Comparison of ENCODE assay signal across 24 mouse cellular contexts in the genomic region with DNA sequence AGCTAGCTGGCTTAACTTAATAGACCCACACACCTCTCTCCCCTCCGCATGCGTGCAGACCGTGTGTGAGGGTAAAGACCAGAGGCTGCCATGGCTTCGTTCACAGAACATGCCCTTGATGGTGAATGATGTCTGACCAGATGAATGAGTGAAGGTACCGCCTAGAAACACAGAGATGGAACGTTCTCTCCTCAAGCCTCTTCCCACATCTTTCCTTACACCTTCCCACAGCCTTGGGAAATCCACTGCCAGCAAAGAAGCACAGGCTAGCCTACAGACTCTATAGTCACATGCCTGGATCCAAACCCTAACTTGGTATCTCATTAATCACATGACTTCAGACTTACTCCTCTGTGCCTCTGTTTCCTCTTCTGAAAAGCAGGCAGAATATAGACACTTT. TPM values are rescaled to one million over a fixed set of nuclear protein-coding genes. Genes with fewer than 3 reads are reported as not detected.
DNase-seq lines count a peak whose midpoint lies in the region; ATAC-seq and TF ChIP-seq lines count a peak whose summit lies in the region.
"Had no signal": no experiment of that assay in that cellular context is flagged by ENCODE, and none has a peak within 500 bp of the region (broad histone marks: within the 10 kb centered on the region; RNA-seq: fewer than 3 reads in every experiment).

No protein-coding gene starts in this region.

- ATAC-seq in frontal cortex, adult (ENCODE audit: low TSS enrichment): peak; percentile 40
- ATAC-seq: forebrain, postnatal 0 days had no signal

- no peak for TF ChIP-seq CTCF in left cerebral cortex, adult 2 months (IDR thresholded peaks at IDR 0.05)

- H3K27me3 ChIP-seq in limb, embryonic 10.5 days (ENCODE audit: low read depth, poor library complexity, severe bottlenecking): 0 out of 2 replicates have a peak, but pooled peaks cover 3% of the 10 kb centered on the region
- H3K27me3 ChIP-seq: embryonic facial prominence, embryonic 13.5 days; embryonic facial prominence, embryonic 15.5 days; forebrain, embryonic 12.5 days; forebrain, embryonic 15.5 days had no signal

- H3K4me1 ChIP-seq in limb, embryonic 10.5 days: peaks cover 55% of the 10 kb centered on the region

- H3K36me3 ChIP-seq in limb, embryonic 10.5 days: no peaks in the 10 kb centered on the region
- H3K36me3 ChIP-seq: embryonic facial prominence, embryonic 13.5 days; embryonic facial prominence, embryonic 15.5 days; forebrain, embryonic 10.5 days; forebrain, embryonic 12.5 days; forebrain, embryonic 15.5 days had no signal

- H3K4me3 ChIP-seq in left cerebral cortex, adult 2 months: no peak overlapping the region
- no peak overlapping the region for H3K4me3 ChIP-seq in limb, embryonic 10.5 days
- H3K4me3 ChIP-seq: embryonic facial prominence, embryonic 13.5 days; embryonic facial prominence, embryonic 15.5 days; erythroblast, embryonic 14.5 days; forebrain, embryonic 10.5 days; forebrain, embryonic 12.5 days; forebrain, embryonic 15.5 days had no signal

- 88% methylated on average over 6 of the region's 6 CpGs for WGBS in limb, embryonic 10.5 days

- peak overlapping the region; percentile 83 for H3K27ac ChIP-seq in left cerebral cortex, adult 2 months
- H3K27ac ChIP-seq in limb, embryonic 10.5 days: peak overlapping the region; percentile 36; the same call in 1 of the 2 replicates
- H3K27ac ChIP-seq: embryonic facial prominence, embryonic 13.5 days; embryonic facial prominence, embryonic 15.5 days; forebrain, embryonic 10.5 days; forebrain, embryonic 12.5 days had no signal

- intact Hi-C loops in left cerebral cortex, adult 2 months (cut with DNase I): no loop called here

- no peak for DNase-seq in frontal cortex, postnatal 10 days (ENCODE audit: low spot score in 2 of 2)
- no peak for DNase-seq in left cerebral cortex, adult 2 months (ENCODE audit: extremely low spot score in 1 of 2, low spot score in 2 of 2)
- no peak for DNase-seq in left cerebral cortex, adult 18-20 months (ENCODE audit: low spot score in 2 of 2)
- DNase-seq in limb, embryonic 10.5 days (ENCODE audit: low spot score): no peak
- DNase-seq in adrenal gland, postnatal 10 days: no peak
- DNase-seq: adrenal gland, adult 2 months; adrenal gland, postnatal 14 days; adrenal gland, postnatal 36 days; cerebellum, adult 11 months; cerebellum, adult 18-20 months; cerebellum, adult 9-10 months; cerebellum, postnatal 10 days; cerebellum, postnatal 36 days; embryo, embryonic 11 days; forebrain, postnatal 0 days had no signal

- no peaks in the 10 kb centered on the region for H3K9me3 ChIP-seq in limb, embryonic 10.5 days (replicated peaks)
- H3K9me3 ChIP-seq: embryonic facial prominence, embryonic 13.5 days; embryonic facial prominence, embryonic 15.5 days; forebrain, embryonic 10.5 days; forebrain, embryonic 12.5 days; forebrain, embryonic 15.5 days had no signal

RNA-seq across cellular contexts. Expression of gene Syt13, which starts 18.5 kb away (rescaled TPM):
- total RNA-seq in left cerebral cortex, adult 2 months (2021): 100 to 1,000 TPM; 190 to 210 TPM
- total RNA-seq in left cerebral cortex, adult 18-20 months (2021): 100 to 1,000 TPM; 191 to 202 TPM
- polyA plus RNA-seq in limb, embryonic 10.5 days (2016; fragmentation: Nextera tagmentation; extraction: Ambion mirVana): 2.5 and 5.2 TPM in 2 replicates
- 1 to 10 TPM in 1 of 2 experiments, under 1 TPM in 1; 0.97 to 1.1 TPM for total RNA-seq in adrenal gland, postnatal 10 days (2021)
- total RNA-seq: common myeloid progenitor, adult 5-6 weeks; MEL had no signal
- polyA plus RNA-seq: erythroblast, embryonic 14.5 days had no signal

Comparison
In these comparisons a context has a peak if more than half of its experiments do, and no peak if none do; other contexts are left out.
1. RNA of gene Syt13, which starts 18.5 kb away (total RNA-seq): 190 to 210 TPM in left cerebral cortex, adult 2 months and 191 to 202 TPM in left cerebral cortex, adult 18-20 months; 0.97 to 1.1 TPM in adrenal gland, postnatal 10 days; every median in the first group is over 10 times any median in the second.